Mouse (Mus musculus) CD4-positive, CD25-positive, alpha-beta regulatory T cell, adult 2 months (primary cell): ENCODE measurements around the gene Atp1a2.

Experiments
- DNase-seq: peaks from one replicate; pipeline ENCODE4 v3.0.0-alpha.2; 2012; ENCODE audit warnings: low read depth, low spot score

Atp1a2 gene

DNA sequence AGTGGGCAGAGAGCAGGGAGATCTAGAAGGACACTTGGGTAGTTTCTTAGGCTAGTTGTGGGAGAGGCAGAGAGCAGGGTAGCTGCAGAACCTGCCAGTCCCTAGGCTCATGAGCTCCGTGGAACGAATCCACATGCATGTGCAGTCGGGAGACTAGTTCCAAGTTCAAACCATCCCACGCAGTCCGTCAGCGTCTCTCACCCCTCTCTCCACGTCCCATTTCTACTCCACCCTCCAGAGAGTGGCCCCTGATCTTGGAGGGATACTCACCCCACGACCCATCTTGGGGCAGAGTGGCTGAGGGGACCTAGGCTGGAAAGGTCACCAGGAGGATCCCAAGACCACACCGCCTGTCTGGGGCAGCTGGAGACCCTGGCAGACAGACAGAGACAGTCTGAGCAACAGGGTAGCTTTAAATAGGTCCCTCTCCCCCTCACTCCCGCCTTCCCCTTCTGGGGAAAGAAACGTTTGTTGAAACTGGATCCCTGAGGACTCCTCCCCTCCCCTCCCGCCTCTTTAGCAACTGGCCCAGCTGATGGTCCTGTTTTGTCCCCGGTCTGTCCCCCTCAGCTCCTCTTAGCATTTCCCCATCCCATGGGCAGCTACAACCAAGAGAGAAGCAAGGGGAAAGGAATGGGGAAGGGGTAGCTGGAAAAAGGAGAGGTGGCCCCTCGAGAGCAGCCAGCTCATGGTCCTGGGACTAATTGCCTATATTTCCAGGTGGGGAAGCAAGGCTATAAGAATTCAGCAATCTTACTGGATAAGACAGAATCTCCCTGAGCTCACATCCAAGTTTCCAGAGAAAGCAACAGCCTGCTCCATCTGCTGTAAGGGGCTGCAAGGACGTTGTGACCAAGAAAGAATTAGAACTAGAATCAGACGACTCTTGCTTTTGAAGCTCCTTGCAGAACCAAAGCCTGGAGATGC lies at the start of gene Atp1a2:
TSS of gene Atp1a2 (minus strand) at position 454 of the 927 bp plus-strand sequence.
- DNase-seq: no peak

DNA sequence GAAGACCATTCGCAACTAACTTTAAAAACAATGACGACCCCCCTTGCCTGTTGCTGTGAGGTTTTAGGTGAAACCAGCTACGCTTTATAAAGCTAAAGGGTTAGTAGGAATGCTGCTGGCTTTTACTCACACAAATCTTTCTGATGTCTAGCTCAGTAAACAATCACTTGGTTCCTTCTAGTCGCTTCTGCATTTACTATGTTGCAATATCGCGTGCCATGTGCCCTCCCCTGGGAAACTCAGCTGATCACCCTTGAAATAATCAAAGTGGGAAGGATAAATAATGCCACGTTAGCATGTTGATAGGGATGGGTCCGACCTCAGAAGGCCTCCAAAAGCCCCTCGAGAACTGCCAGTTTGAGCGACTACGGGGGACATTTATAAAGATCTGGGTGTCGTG lies 49.5 kb upstream of the Atp1a2 start:
- DNase-seq: no peak

DNA sequence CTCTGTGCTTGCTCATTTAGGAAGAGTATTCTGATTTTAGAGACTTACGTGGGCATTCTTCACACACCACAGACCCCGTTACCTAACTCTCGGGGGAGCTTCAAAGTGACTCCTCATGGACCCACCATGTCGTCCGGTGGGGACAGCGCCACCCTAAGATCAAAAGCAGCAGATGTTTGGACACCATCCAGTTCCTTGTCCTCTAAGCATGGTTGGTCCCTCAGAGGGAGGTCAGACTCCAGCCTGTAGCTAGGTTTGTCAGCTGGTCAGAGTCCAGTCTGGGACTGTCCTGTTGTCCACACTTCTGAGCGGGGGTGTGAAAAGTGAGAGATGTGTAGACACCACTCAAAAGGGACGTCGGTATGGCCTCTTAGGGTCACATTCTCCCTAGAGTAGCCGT lies 48.8 kb upstream of the Atp1a2 start:
- no peak for DNase-seq

DNA sequence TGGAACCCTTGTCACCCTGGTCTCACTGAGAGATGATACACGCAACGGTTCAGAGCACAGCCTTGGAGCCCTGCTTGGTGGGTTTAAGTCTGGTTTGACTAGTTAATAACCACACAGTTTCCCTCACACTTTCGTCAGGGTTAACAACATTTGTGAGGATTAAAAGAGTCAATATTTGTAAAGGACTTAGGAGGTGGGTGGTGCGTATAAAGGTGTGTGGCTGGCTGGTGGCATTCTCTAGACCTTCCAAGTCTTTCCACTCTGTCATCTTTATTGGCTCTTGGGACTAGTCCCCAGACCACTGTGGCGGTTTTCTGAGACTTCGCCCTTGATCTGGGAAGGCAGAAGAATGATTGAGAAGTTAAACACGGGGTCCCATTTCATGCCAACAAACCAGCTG lies 47.0 kb upstream of the Atp1a2 start:
- DNase-seq: no peak

DNA sequence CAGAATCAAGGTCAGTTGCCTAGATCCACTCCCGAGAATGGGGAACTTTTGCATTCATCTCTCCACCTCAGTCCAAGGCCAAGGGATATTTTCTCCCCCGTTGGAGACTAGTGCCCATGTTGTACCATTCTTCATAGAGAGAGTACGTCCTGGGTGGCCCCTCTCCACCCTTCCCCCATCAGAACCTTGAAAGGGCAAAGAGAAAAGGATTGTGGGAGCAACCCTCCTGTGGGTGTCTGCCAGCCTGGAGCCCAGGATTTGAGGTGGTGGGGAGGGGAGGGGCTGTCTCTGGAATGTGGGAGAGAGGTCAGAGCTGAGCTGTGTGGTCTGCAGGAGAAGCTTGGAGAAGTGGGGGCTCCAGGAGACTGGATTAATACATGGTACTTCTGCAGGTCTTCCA lies 46.0 kb upstream of the Atp1a2 start:
- DNase-seq: no peak

DNA sequence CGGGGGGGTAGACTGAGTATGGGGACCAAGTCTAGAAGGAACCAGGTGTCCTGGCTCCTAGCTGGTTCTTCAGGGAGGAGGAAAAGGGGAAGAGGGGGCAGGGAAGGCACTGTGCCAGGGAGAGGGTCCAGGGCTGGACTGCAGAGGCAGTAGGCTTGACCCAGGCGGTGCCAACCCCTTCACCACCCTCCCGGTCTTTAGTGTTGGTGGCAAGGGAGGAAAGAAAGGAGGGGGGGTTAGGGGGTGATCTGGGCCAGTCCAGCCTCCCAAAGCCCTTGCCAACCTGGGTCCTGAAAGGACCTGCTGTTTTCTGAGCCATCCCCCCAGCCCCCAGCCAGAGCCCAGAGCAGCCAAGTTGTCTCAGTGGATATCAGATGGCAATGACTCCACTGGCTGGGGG lies 44.9 kb upstream of the Atp1a2 start:
- no peak for DNase-seq

DNA sequence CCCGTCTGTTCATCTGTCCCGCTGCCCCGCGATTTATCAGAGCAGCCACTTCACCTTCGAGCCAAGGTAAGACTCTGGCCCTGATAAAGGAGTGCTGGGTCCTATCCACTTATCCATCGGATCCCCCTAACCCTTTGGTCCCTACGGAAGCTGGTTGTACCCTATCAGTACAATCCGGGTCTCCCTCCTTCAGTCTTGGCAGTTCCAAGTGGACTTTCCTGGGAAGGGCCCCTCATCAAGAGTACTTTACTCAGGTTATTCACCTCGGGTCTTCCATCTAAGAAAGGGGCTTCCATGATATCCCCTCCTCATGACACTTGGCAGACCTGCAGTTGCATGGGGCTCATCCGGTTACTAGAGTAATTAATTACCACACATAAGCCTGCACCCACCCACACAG lies 43.5 kb upstream of the Atp1a2 start:
- no peak for DNase-seq

DNA sequence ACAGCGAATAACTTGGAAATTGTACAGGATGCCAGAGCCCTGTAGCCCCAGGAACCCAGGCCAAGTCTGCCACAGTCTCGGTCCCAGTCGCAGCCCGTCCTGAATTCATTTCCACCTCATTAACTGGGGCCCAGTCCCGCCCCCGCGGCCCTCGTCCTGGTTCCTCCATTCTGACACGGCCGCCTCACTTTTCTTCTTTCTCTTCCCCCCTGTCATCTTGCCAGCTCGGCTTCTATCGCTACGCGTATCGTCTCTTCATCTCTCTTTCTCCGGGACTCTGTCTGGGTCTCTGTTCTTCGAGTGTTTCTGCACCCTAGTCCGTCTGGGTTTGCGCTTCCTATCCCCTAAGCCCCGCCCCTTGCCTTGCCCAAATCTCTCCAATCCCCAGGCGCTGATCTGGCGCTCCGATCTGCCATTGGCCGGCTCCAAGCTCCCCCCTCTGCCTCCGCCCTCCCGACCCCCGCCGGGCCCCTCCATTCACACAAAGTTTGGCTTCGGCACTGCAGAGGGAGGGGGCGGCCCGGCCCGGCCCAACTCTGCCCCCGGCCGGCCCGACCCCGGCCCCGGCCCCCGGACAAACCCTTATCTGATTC lies 43.0 kb upstream of the Atp1a2 start, which contains the start of gene Kcnj10:
TSS of gene Kcnj10 (plus strand) at position 482 of the 593 bp plus-strand sequence.
- peak; percentile 74 for DNase-seq

DNA sequence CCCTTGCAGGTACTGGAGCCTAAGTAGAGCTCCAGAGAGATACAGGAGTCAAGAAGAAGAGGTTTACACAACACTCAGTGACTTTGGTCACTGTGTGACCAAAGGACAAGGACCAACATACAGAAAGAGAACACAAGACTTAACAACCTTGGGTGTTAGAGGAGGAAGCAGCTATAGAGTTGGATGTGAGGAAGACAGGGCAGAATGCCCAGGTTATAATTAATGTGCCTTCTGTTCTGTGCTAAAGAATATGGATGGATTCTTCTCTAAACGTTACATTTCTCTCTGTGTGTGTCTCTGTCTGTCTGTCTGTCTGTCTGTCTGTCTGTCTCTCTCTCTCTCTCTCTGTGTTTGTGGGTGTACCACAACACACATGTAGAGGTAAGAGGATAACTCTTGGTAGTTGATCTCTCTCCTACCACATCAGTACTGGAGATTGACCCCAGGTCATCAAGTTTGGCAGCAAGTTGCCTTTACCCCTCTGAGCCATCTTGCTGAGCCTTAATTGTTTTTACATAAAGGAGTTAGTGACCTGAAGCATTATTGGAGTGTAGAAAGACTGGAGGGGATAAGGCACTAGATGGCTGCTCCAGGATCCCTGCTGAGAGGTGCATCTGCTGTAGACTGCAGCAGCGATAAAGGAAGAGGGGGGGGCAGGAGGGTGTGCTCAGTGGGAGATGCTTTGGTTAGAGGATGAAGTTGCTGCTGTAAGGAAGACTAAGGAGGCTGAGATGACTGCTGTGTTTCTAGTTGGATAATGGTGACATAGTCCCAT lies 39.7 kb upstream of the Atp1a2 start:
- DNase-seq: no peak

DNA sequence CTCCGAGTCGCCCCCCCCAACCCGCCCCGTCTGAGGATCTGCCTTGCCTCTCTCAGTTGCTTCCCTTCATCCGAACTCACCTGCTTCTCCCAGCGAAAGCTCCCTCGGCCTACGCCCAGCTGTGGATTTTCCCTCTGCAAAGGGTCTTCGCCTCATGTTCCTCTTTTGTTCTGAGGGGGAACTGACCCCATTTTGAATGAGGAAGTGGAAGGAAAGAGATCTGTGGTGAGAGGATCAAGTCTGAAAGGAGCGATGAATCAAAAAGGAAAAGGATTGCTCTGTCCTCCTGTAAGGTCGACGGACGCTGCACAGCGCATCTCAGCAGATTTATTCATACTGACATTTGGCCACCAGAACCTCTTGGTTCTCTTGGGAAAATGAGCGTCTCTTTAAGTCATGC lies 37.9 kb upstream of the Atp1a2 start:
- no peak for DNase-seq

DNA sequence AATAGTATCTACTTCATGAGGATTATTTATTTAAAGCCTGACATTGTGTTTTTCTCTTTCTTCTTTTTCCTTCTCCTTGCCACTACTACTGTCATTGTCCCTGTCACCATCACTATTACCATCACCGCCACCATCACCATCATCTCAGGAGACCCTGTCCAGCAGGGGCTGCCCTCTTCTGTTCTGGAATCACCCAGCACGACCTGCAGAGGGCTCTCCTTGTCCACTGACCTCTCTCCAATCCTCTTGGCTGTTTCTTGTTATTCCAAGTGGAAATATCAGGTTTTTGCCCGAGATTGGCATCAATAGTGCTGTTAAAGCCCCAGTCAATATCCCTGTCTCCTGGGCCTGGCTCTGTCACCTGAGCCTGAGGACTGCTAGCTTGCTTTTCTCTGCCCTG lies 35.6 kb upstream of the Atp1a2 start:
- no peak for DNase-seq

DNA sequence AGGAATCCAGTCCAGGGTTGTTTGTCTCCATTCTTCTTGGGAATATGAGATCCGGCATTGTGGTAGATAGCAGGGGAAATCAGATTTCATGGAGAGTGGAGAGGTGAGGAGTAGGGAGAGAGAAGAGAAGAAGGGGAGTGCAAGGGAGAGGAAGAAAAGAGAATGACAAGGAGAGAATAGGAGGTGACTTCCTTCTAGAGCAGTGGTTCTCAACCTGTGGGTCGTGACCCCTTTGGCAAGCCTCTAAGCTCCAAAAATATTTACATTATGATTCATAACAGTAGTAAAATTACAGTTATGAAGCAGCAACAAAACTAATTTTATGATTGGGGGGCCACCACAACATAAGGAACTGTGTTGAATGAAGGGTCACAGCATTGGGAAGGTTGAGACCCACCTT lies 35.1 kb upstream of the Atp1a2 start:
- no peak for DNase-seq

DNA sequence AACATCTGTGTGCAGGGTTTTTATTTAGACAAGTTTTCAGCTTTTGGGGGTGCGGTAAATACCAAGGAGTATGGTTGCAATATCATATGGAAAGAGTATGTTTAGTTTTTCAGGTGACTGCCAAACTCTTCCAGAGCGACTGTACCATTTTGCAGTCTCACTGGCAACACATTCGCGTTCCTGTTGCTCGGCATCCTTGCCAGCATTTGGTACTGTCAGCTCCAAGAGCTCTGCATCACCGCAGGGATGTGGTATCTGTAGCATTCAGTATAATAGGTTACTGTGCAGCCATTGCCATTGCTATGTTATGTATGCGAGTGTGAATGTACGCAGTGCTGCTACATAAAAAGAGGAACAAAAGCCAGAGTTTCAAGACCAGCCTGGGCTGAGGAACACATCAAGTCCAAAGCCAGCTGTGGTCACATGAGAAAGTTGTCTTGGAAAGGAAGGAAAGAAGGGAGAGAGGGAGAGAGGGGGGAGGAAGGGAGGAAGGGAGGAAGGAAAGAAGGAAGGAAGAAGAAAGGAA lies 33.6 kb upstream of the Atp1a2 start:
- DNase-seq: no peak

DNA sequence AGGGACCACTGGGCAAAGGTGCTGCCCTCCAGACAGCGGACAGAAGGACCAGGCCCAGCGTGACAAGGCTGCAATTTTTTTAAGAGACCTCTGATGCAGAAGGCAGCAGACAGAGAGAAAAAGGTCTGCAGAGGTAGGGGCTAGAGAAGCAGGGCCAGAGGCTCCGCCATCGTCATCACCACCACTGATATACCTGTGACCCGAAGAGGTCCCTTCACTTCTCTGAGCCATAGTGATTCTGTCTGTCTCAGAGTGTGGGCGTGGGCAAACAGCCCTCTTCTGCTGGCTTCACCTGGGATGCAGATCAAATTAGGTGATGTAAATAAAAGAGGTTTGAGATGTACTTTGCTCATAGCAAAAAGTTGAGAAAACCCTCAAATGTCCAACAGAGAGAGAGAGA lies 31.8 kb upstream of the Atp1a2 start:
- no peak for DNase-seq

DNA sequence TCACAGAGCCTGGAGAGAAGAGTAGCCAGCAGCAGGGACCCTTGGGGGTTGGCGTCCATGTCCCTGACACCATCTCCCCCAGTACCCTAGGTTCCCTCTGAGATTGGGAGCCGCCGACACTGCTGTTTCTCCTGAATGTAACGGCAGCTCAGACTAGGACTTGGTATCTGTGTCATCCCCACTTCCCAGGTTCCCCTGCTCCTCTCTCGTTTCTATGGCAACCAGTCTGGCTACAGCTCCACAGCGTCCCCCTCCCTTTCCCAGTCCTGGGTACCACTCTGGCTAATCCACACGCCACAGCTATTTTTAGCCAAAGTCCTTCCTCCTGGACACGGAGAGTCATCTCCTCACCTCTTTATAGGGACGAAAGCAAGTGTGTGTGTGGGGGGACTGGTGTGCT lies 31.3 kb upstream of the Atp1a2 start, which contains the start of gene Kcnj9:
TSS of gene Kcnj9 (minus strand) at position 188 of the 400 bp plus-strand sequence.
- DNase-seq: no peak

DNA sequence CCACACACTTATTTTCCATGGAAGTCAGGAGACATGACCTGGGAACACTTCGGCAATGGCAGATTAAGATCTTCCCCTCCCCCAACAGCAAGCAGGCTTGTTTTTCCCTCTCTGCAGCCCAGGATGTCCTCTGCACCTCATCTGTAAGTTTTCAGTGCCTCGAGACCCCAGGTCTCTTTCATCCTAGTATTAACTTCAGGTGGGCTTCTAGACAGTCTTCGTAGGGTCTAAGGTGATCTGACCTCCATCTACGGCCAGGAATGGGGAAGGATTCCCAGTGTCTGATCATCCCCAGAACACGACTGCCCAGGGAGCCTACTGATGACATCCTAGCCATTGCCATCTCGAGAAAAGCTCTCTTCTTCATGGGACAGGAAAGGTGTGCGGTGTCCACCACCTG lies 30.6 kb upstream of the Atp1a2 start:
- DNase-seq: no peak

DNA sequence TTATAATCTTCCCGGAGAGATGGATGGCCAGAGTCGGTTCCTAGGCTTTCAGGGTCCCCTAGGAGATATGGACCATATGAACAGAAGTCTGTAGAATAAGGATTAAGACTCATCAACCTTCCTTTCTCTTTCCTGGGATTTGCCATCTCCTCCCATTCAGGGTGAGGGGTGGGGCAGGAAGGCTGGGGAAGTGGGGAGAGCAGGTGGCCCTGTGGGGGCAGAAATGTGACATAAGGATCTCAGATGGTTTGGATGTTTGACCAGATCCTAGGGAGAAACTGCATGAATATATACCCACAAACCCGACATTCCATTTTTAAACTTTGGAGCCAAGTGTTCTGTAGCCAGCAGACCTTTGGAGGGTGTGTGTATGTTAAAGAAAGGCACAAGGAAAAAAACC lies 30.2 kb upstream of the Atp1a2 start:
- DNase-seq: no peak

DNA sequence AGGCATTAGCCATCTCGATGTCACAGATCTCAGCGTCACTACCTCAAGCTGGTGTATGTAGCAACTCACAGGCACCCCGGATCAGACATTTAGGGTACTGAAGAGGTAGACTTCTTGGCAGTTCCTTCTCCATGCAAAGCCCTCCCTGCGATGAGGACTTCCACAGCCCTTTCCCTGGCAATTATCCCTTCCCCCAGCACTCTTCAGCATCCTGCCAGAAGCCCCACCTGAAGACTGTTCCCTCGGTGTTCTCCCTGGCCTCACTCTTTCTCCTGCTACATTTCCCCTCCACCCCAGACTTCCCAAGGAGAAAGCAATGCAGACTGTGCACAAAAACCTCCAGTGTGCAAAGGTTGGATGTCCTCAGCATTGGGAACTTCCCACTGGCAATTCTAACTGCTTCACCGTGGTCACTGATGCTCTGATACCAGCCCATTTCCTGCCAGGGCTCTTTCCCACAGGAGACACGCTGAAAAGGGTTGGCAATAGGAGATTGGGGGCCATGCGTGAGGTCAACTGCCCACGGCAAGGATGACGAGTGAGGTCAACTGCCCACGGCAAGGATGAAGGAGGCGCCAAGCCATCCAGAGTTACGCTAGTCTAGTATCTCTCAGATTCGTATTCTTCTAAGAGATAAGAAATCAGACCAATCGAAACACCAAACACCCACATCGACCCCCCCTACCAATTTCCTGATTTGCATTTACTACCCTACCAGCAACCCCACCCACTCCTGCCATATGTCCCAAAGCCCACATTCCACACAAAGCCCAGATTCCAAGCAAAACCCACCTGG lies 29.5 kb upstream of the Atp1a2 start:
- no peak for DNase-seq

DNA sequence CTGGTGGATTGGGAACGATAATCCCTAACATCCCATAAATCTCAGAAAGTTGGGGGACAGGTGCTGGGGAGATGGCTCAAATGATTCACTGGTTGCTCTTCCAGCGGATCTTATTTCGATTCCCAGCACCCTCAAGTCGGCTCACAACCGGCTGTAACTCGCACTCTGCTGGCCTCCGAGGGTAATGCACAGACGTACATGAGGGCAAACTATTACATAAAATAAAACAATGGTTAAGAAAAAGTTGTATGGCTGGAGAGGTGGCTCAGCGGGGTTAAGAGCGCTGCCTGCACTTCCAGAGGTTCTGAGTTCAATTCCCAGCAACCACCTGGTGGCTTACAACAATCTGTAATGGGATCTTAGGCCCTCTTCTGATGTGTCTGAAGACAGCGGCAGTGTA lies 28.8 kb upstream of the Atp1a2 start:
- DNase-seq: peak; percentile 39

DNA sequence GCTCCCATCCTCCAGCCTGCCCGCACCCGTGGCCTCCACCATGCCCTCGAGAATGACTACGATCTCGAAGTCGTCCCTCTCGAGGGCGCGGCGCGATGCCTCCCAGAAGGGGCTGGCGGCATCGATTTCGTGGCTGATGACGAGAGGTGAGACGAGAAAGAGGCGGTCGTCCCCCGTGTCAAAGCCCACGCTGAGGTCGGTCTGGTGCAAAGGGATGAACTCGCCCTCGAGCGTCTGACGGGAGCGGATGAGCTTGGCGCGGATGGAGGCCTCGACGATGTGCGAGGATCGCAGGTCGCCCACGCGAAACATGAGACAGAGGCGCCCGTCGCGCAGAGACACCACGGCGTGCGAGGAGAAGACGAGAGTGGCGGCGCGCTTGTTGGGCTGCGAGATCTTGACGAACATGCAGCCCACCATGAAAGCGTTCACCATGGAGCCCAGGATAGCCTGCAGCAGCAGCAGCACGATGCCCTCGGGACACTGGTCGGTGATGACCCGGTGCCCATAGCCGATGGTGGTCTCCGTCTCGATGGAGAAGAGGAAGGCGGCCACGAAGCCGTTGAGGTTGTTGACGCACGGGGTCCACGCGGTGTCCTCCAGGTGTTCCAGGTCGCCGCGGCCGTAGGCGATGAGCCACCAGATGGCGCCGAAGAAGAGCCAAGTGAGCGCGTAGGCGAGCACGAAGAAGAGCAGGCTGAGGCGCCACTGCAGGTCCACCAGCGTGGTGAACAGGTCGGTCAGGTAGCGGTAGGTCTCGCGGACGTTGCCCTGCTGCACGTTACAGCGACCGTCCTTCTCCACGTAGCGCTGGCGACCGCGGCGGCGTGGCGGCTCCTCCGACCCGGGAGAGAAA lies 28.0 kb upstream of the Atp1a2 start:
- peak; percentile 86 for DNase-seq
